Mouse (Mus musculus): Measurements from ENCODE around the gene Gpr152. TPM values are rescaled to one million over a fixed set of nuclear protein-coding genes. Genes with fewer than 3 reads are reported as not detected.

Gpr152 gene
- polyA plus RNA-seq, 1 experiment from 2014 or later: not detected

DNA sequence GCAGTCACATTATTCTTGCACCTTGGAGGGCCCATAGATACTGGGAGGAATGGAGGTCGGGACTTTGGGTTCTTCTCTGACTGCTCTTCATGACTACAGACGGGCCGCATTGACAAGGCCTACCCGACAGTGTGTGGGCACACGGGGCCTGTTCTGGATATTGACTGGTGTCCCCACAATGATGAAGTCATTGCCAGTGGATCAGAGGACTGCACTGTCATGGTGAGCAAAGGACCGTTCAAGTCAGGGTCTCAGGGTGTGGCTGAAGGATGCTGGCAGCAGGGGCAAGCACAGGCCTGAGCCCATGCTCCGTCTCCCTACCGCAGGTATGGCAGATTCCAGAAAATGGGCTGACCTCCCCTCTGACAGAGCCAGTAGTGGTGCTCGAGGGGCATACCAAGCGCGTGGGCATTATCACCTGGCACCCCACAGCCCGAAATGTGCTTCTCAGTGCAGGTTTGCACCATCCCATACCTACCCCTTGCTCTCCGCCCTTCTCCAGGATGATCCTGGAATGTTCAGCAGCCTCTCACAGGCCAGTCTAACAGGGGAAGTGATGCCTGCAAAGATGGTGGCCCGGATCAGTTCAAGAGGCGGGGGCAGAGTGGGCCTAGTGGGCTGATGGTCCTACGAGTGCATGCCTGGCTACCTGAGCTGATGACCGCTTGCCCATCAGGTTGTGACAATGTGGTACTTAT, 10.3 kb downstream of the Gpr152 start:
- Histone ChIP-seq H3K4me1 (peaks cover 46% of the 10 kb centered on the region), H3K4me3 (peak overlapping the region; percentile 90; the same call in 1 of the 2 replicates), H3K27me3 (ENCODE audit: low read depth, poor library complexity, severe bottlenecking) (no peaks in the 10 kb centered on the region), H3K9me3 (replicated peaks) (no peaks in the 10 kb centered on the region), H3K36me3 (peaks cover 47% of the 10 kb centered on the region), H3K27ac (no peak overlapping the region)
- no peak for DNase-seq (ENCODE audit: low spot score)
- 94% methylated on average over 17 of the region's 17 CpGs for WGBS

DNA sequence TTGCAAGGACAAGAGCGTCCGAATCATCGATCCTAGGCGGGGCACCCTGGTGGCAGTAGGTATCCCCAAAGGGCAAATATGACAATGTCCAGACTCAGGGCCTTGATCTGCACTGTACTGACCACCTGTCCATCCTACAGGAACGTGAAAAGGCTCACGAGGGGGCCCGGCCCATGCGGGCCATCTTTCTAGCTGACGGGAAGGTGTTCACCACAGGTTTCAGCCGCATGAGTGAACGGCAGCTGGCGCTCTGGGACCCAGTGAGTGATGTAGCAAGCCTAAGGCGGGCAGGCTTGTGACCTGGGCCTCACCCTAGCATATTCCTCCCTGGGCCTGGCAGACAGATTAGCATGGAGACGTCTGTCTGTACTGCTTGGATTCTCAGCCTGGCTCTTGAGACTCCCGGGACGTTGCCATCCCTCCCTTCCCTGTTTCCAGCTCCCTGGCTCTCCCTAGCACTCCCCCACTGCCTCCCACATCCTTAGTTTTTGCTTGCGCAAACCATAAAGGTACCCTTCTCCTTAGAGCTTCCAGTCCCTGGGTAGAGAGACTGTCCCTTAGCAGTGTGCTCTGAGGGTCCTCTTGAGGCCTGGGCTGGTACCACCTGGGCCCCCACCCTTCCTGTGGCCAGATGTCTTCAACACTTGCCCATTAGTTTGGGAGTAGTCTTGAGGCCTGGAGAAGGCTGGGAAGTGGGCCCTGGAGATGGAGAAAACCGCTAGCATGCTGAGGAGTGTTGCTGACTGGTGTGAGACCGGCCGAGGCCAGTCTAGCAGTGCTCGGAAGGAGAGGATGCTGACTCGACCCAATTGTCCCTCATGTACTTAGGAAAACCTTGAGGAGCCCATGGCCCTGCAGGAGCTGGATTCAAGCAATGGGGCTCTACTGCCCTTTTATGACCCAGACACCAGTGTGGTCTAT, 11.2 kb downstream of the Gpr152 start:
- no peak overlapping the region for H3K4me3 ChIP-seq
- 91% methylated on average over 22 of the region's 22 CpGs for WGBS
- H3K36me3 ChIP-seq: peaks cover 56% of the 10 kb centered on the region
- H3K27me3 ChIP-seq (ENCODE audit: low read depth, poor library complexity, severe bottlenecking): no peaks in the 10 kb centered on the region
- H3K27ac ChIP-seq: no peak overlapping the region
- no peak for DNase-seq (ENCODE audit: low spot score)
- H3K9me3 ChIP-seq (replicated peaks): no peaks in the 10 kb centered on the region
- H3K4me1 ChIP-seq: peaks cover 49% of the 10 kb centered on the region

DNA sequence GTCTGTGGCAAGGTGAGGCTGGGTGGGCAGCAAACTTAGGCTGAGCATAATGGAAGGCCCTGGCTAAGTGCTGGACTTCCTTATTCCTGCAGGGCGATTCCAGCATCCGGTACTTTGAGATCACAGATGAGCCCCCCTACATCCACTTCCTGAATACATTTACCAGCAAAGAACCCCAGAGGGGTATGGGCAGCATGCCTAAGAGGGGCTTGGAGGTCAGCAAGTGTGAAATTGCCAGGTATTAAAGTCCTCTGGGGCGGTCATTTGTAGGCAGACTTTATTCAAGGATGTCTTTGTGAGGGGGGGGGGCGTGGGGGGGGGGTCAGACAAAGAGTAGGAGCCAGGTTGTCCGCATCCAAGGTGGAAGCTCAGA, 11.9 kb downstream of the Gpr152 start:
- Histone ChIP-seq H3K9me3 (replicated peaks) (no peaks in the 10 kb centered on the region), H3K36me3 (peaks cover 62% of the 10 kb centered on the region), H3K4me1 (peaks cover 47% of the 10 kb centered on the region), H3K4me3 (no peak overlapping the region), H3K27me3 (ENCODE audit: low read depth, poor library complexity, severe bottlenecking) (no peaks in the 10 kb centered on the region), H3K27ac (no peak overlapping the region)
- no peak for DNase-seq (ENCODE audit: low spot score)
- 93% methylated on average over 4 of the region's 5 CpGs for WGBS

DNA sequence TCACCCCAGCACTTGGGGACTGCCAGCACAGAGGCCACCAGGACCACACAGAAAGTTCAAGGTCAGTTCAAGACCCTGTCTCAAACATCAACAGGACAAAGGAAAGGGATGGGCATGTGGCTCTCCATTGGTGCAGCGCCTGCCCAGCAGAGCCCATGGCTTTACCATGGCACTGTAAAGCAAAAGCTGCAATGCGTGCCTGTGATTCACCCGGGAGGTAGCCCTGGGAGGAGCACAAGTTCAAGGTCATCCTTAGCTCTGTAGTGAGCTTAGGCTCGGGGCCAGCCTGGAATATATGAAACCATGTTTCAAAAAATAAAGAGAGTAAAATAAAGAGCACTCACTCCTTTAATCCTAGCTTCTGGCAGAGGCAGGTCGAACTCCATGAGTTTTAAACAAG, 12.3 kb downstream of the Gpr152 start:
- H3K36me3 ChIP-seq: peaks cover 67% of the 10 kb centered on the region
- 87% methylated on average over 5 of the region's 5 CpGs for WGBS

DNA sequence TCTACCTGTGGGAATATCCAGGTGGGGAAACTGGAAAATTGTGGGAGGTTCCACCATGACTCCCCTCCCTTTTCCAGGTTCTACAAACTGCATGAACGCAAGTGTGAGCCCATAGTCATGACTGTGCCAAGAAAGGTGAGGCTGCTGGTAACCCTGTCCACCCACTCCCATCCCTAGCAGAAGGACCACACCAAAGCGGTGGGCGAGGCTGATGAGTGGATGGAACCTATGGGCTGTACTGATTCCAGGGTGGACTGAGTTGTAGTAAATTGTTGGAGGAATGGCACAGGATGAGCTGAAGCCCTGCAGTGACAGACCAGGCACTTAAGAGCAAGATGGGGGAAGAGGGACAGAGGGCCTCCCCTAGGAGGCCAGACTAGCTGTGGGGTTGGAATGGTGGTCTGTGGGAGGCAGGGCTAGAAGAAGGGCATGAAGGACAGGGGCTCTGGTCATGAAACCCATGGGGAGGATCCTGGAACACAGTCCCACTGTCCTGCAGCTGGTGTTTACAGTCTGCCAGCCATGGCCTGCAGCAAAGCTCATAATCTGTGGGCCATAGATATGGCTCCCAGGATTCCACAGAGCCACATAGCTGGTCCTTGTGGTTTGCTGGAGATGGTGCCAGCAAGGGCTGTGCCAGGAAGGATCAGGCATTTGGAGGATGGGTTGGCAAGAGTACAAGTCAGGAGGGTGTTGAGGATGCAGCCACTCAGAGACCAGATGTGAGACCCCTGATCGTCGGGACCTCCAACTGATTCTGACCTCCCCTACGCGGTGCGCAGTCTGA, 13.1 kb downstream of the Gpr152 start:
- no peak for DNase-seq (ENCODE audit: low spot score)
- Histone ChIP-seq H3K4me3 (no peak overlapping the region), H3K9me3 (replicated peaks) (no peaks in the 10 kb centered on the region), H3K27ac (no peak overlapping the region), H3K36me3 (peaks cover 74% of the 10 kb centered on the region), H3K4me1 (peaks cover 36% of the 10 kb centered on the region), H3K27me3 (ENCODE audit: low read depth, poor library complexity, severe bottlenecking) (no peaks in the 10 kb centered on the region)
- 86% methylated on average over 8 of the region's 8 CpGs for WGBS

More for the DNA sequence above, 12.3 kb downstream of the Gpr152 start:
- Histone ChIP-seq H3K27ac (no peak overlapping the region), H3K4me1 (peaks cover 43% of the 10 kb centered on the region), H3K27me3 (ENCODE audit: low read depth, poor library complexity, severe bottlenecking) (no peaks in the 10 kb centered on the region), H3K9me3 (replicated peaks) (no peaks in the 10 kb centered on the region), H3K4me3 (no peak overlapping the region)
- DNase-seq (ENCODE audit: low spot score): no peak

DNA sequence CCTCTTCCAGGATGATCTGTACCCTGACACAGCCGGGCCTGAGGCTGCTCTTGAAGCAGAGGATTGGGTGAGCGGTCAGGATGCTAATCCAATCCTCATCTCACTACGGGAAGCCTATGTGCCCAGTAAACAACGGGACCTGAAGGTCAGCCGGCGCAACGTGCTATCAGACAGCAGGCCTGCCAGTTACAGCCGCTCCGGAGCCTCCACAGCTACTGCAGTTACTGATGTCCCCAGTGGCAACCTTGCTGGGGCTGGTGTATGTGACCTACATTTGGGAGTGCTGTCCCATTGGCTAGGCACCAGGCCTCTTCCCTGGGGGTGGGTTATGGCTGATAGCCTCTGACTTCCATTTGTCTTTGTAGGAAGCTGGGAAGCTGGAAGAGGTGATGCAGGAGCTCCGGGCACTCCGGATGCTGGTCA, 13.7 kb downstream of the Gpr152 start, which contains the start of gene Ptprcap:
TSS of gene Ptprcap (plus strand) at position 373 of the 423 bp plus-strand sequence.
- WGBS: 76% methylated on average over 11 of the region's 11 CpGs
- H3K9me3 ChIP-seq (replicated peaks): no peaks in the 10 kb centered on the region
- H3K27me3 ChIP-seq (ENCODE audit: low read depth, poor library complexity, severe bottlenecking): no peaks in the 10 kb centered on the region
- peak within 1 kb of the TSS; percentile 21; the same call in 1 of the 2 replicates for H3K27ac ChIP-seq
- H3K36me3 ChIP-seq: peaks cover 80% of the 10 kb centered on the region
- H3K4me3 ChIP-seq: no peak within 1 kb of the TSS
- peaks cover 29% of the 10 kb centered on the region for H3K4me1 ChIP-seq
- no peak for DNase-seq (ENCODE audit: low spot score)

DNA sequence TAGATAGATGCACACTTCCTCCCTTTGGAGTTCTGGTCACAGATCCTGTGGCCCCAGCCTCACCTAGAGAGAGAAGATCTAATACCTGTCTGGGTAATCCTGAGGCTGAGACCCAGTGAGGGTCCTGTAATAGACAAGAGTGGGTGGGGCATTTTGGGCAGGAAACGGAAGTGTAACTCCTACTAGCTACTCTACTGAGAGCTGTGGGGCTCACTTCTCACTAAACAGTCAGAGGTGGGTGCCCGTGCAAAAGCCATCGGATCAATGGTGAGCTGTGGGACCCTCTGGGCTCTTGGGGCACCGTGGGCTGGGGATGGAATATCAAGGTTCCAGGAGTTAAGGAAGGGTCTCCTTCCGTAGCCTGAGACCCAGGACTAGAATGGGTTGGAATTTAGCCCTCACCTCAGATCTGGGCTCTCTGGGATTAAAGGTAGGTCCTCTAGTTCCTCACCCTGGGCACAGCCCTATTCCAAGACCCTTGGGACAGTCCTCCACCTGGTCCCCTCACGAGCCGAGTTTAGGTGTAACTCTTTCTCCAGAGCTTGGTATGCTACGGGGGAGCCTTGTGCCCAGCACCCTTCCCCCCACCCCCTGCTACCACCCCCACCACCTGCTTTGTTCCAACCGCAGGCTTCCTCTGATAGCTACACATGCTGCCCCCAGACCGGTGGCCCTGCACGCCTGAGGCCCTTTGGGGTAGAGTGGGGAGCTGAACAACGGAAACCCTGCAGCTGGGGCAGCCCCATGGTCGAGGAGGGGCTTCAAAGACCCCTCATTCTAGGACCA, 15.0 kb downstream of the Gpr152 start:
- WGBS: 83% methylated on average over 13 of the region's 13 CpGs
- Histone ChIP-seq H3K9me3 (replicated peaks) (no peaks in the 10 kb centered on the region), H3K4me3 (no peak overlapping the region), H3K36me3 (peaks cover 94% of the 10 kb centered on the region), H3K4me1 (peaks cover 18% of the 10 kb centered on the region), H3K27me3 (ENCODE audit: low read depth, poor library complexity, severe bottlenecking) (no peaks in the 10 kb centered on the region), H3K27ac (no peak overlapping the region)
- DNase-seq (ENCODE audit: low spot score): no peak

DNA sequence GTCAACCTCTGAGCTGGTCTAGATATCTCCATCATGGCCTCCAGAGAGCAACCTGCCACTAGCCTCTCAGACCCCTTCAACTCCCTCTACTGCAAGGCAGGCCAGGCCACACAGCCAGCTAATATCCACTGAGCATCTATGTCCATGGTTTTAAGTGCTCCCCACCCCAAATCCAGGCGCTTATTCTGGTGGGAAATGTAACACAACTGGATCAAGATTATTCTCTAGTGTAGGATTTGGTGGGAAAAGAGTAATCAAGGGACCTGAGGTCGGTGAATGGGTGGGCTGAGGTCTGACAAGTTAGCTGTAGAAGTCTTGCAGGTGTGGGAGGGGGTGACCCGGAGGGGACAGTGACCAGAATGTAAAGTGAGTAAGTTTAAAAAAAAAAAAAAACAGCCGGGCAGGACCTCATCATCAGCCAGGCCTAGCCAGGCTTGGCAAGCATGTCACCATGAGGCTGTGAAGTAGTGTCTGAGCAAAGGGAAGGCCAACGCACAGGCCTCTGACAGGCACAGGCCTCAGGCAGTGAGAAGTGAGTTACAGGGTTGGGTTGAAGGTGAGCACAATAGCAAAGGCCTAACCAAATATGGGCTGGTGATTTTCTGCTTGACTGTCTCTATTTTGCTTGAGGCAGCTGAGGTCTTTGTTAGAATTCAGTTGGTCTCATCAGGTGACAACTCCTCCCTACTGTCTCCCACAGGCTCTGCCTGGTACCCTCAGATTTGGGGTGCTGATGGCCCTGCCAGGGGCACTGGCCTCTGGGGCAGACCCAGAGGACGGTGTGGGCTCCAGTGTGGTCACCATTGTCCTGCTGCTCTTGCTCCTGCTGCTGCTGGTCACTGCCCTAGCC, 15.9 kb downstream of the Gpr152 start:
- no peak for DNase-seq (ENCODE audit: low spot score)
- no peak overlapping the region for H3K4me3 ChIP-seq
- WGBS: 87% methylated on average over 6 of the region's 6 CpGs
- no peaks in the 10 kb centered on the region for H3K9me3 ChIP-seq (replicated peaks)
- peaks cover 91% of the 10 kb centered on the region for H3K36me3 ChIP-seq
- H3K27ac ChIP-seq: no peak overlapping the region
- H3K4me1 ChIP-seq: peaks cover 12% of the 10 kb centered on the region; the same call in 1 of the 2 replicates
- no peaks in the 10 kb centered on the region for H3K27me3 ChIP-seq (ENCODE audit: low read depth, poor library complexity, severe bottlenecking)

DNA sequence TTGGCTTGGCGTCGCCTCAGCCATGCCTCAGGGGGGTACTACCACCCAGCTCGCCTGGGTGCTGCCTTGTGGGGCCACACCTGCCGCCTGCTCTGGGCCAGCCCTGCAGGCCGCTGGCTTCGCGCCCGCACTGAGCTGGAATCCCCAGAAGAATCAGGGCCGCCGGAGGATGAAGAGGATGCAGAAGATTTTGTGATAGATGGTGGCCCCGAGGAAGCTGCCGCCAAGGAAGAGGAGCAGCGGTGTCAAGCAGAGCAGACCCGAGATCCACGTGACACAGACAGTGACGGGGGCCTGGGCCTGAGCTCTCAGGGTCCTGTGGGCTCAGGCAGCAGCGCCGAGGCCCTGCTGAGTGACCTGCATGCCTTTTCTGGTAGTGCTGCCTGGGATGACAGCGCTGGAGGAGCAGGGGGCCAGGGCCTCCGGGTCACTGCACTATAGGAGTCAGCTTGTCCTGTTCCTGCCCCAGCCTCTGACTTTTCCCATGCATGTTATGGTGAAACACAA, 16.5 kb downstream of the Gpr152 start:
- H3K27ac ChIP-seq: no peak overlapping the region
- WGBS: 75% methylated on average over 20 of the region's 20 CpGs
- 0 out of 2 replicates have a peak, but pooled peaks cover 8% of the 10 kb centered on the region for H3K4me1 ChIP-seq
- peaks cover 91% of the 10 kb centered on the region for H3K36me3 ChIP-seq
- no peak overlapping the region for H3K4me3 ChIP-seq
- no peak for DNase-seq (ENCODE audit: low spot score)
- no peaks in the 10 kb centered on the region for H3K9me3 ChIP-seq (replicated peaks)
- H3K27me3 ChIP-seq (ENCODE audit: low read depth, poor library complexity, severe bottlenecking): no peaks in the 10 kb centered on the region

DNA sequence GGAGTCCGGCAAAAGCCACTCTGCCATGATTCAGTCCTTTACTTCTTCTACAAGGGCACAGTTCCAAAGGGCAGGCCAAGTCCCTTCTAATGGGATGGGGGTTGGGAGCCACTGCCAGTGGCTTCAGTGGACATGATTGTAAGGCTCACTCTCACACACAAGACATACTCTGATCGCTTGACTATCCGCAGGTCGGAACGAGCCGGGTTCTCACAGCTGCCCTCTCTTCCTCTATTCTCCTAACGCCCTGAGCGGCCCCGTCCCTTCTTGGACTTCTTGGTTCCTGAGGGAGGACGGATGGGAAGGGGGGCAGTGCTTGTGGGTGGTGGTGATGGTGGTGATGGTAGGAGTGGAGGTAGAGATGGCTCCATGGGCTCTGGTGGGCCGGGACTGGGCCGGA, 17.2 kb downstream of the Gpr152 start:
- WGBS: 87% methylated on average over 12 of the region's 12 CpGs
- DNase-seq (ENCODE audit: low spot score): no peak
- H3K36me3 ChIP-seq: peaks cover 91% of the 10 kb centered on the region
- H3K4me3 ChIP-seq: no peak overlapping the region
- H3K4me1 ChIP-seq: 0 out of 2 replicates have a peak, but pooled peaks cover 8% of the 10 kb centered on the region
- no peaks in the 10 kb centered on the region for H3K9me3 ChIP-seq (replicated peaks)
- no peak overlapping the region for H3K27ac ChIP-seq
- H3K27me3 ChIP-seq (ENCODE audit: low read depth, poor library complexity, severe bottlenecking): no peaks in the 10 kb centered on the region

DNA sequence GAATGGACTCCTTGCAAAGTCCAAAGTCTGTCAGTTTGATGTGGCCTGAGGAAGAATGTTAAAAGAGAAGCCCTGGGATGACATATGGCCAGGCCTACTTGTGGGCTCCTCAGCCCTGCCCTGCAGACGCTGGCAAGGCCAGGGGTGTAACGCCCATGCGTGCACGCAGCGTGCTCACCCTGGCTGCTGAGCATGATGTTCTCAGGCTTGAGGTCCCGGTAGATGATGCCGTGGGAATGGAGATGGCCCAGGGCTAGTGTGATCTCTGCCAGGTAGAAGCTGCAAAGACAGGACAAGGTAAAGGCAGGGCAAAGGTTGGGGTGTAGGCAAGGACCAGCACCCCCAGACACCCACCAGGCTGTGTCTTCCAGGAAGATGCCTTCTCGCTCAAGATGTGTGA, 19.5 kb downstream of the Gpr152 start:
- Histone ChIP-seq H3K4me1 (peaks cover 17% of the 10 kb centered on the region), H3K27ac (no peak overlapping the region), H3K4me3 (no peak overlapping the region), H3K9me3 (replicated peaks) (no peaks in the 10 kb centered on the region), H3K27me3 (ENCODE audit: low read depth, poor library complexity, severe bottlenecking) (no peaks in the 10 kb centered on the region), H3K36me3 (peaks cover 70% of the 10 kb centered on the region)
- WGBS: 97% methylated on average over 8 of the region's 8 CpGs
- no peak for DNase-seq (ENCODE audit: low spot score)
